In genomic region chr4:124692416-124692861, GRCm38 (mm10) we compare ENCODE assay signal across 7 mouse cellular contexts. TPM values are rescaled to one million over a fixed set of nuclear protein-coding genes. Genes with fewer than 3 reads are reported as not detected.
DNase-seq lines count a peak whose midpoint lies in the region; ATAC-seq and TF ChIP-seq lines count a peak whose summit lies in the region.

No protein-coding gene starts in this region.

- peak overlapping the region; percentile 62 for H3K9ac ChIP-seq in hindbrain, embryonic 11.5 days (ENCODE audit: low read depth, low read length)
- no peak overlapping the region for H3K9ac ChIP-seq in lung, postnatal 0 days (replicated peaks; ENCODE audit: low read depth)

- peaks cover 51% of the 10 kb centered on the region for H3K4me1 ChIP-seq in E14TG2a.4 (replicated peaks; ENCODE audit: low read depth, low read length)
- no peaks in the 10 kb centered on the region for H3K4me1 ChIP-seq in hindbrain, embryonic 11.5 days (replicated peaks; ENCODE audit: control insufficient read depth, insufficient read depth, low read length)
- H3K4me1 ChIP-seq in lung, postnatal 0 days (ENCODE audit: insufficient read depth, low read depth, low read length) = no peaks in the 10 kb centered on the region

- peaks cover 10% of the 10 kb centered on the region for H3K27me3 ChIP-seq in E14TG2a.4 (ENCODE audit: insufficient read depth, low read length)
- H3K27me3 ChIP-seq in hindbrain, embryonic 11.5 days (ENCODE audit: control insufficient read depth, insufficient read depth, low read length) = peaks cover 2% of the 10 kb centered on the region; the same call in 1 of the 2 replicates
- H3K27me3 ChIP-seq in lung, postnatal 0 days (replicated peaks; ENCODE audit: insufficient read depth, low read length) = peaks cover 5% of the 10 kb centered on the region; the same call in 1 of the 2 replicates

- DNase-seq in A20 (ENCODE audit: low read depth, low spot score) = peak; percentile 29
- no peak for DNase-seq in hindbrain, embryonic 11.5 days (ENCODE audit: low spot score)
- DNase-seq in lung, postnatal 0 days (ENCODE audit: low spot score) = peak; percentile 92
- DNase-seq in right cerebral cortex, adult 18-20 months = no peak
- no peak for DNase-seq in left cerebral cortex, postnatal 4 days

- H3K27ac ChIP-seq in hindbrain, embryonic 11.5 days (ENCODE audit: low read depth, low read length) = no peak overlapping the region
- H3K27ac ChIP-seq in lung, postnatal 0 days (ENCODE audit: low read length) = no peak overlapping the region

- peak; percentile 78 for TF ChIP-seq EP300 in lung, postnatal 0 days (IDR thresholded peaks at IDR 0.05)

- H3K9me3 ChIP-seq in E14TG2a.4 (ENCODE audit: low read length) = no peaks in the 10 kb centered on the region
- no peaks in the 10 kb centered on the region for H3K9me3 ChIP-seq in hindbrain, embryonic 11.5 days (ENCODE audit: control insufficient read depth, low read length)
- H3K9me3 ChIP-seq in lung, postnatal 0 days (ENCODE audit: low read length) = no peaks in the 10 kb centered on the region

- TF ChIP-seq CTCF in E14TG2a.4 (conservative IDR thresholded peaks at IDR 0.05; ENCODE audit: low read length) = no peak
- no peak; the same call in 1 of the 2 replicates for TF ChIP-seq CTCF in lung, postnatal 0 days (IDR thresholded peaks at IDR 0.05)

- H3K36me3 ChIP-seq in E14TG2a.4 (ENCODE audit: insufficient read depth, low read length) = peaks cover 39% of the 10 kb centered on the region
- no peaks in the 10 kb centered on the region for H3K36me3 ChIP-seq in hindbrain, embryonic 11.5 days (ENCODE audit: control insufficient read depth, insufficient read depth, low read length)
- no peaks in the 10 kb centered on the region for H3K36me3 ChIP-seq in lung, postnatal 0 days (ENCODE audit: insufficient read depth, low read length)

- no peak for ATAC-seq in hindbrain, embryonic 11.5 days (ENCODE audit: low FRiP score)
- peak; percentile 76 for ATAC-seq in lung, postnatal 0 days
- no peak for ATAC-seq in CD4-positive, CD25-positive, alpha-beta regulatory T cell, adult 4 months

- H3K4me2 ChIP-seq in hindbrain, embryonic 11.5 days (replicated peaks; ENCODE audit: low read depth, low read length) = peak overlapping the region; percentile 48
- peak overlapping the region; percentile 76 for H3K4me2 ChIP-seq in lung, postnatal 0 days (replicated peaks; ENCODE audit: low read depth, low read length)

- WGBS in hindbrain, embryonic 11.5 days = 74% methylated on average over 3 of the region's 3 CpGs
- 42% methylated on average over 3 of the region's 3 CpGs for WGBS in lung, postnatal 0 days

- peak overlapping the region; percentile 96 for H3K4me3 ChIP-seq in E14TG2a.4 (replicated peaks; ENCODE audit: low read length)
- H3K4me3 ChIP-seq in hindbrain, embryonic 11.5 days (ENCODE audit: low read depth, low read length) = peak overlapping the region; percentile 69
- H3K4me3 ChIP-seq in lung, postnatal 0 days (ENCODE audit: low read depth, low read length) = peak overlapping the region; percentile 61; the same call in 1 of the 2 replicates

- intact Hi-C loops in left cerebral cortex, postnatal 4 days (cut with DNase I) = no loop called here

RNA-seq across cellular contexts. Expression of gene Utp11, which starts 1.0 kb away (rescaled TPM):
- 65.8 and 67.5 TPM in 2 replicates for polyA plus RNA-seq in hindbrain, embryonic 11.5 days (2014; fragmentation: Nextera tagmentation; extraction: Ambion mirVana)
- 37.4 and 48.8 TPM in 2 replicates for polyA plus RNA-seq in lung, postnatal 0 days (2015; fragmentation: Nextera tagmentation; extraction: Ambion mirVana)
- total RNA-seq in left cerebral cortex, postnatal 4 days (2021) = 10 to 100 TPM; 16.5 to 20.2 TPM
- 10 to 100 TPM; 83.1 to 87.9 TPM for polyA plus RNA-seq in CD4-positive, CD25-positive, alpha-beta regulatory T cell, adult 4 months (2017; shearing (Covaris generic))

RNA-seq across cellular contexts. Expression of gene Fhl3, which starts 8.1 kb away (rescaled TPM):
- 3.2 and 4.7 TPM in 2 replicates for polyA plus RNA-seq in hindbrain, embryonic 11.5 days (2014; fragmentation: Nextera tagmentation; extraction: Ambion mirVana)
- 5.2 and 5.8 TPM in 2 replicates for polyA plus RNA-seq in lung, postnatal 0 days (2015; fragmentation: Nextera tagmentation; extraction: Ambion mirVana)
- total RNA-seq in left cerebral cortex, postnatal 4 days (2021) = 1 to 10 TPM; 4.3 to 4.9 TPM
- 10 to 100 TPM in 1 of 2 experiments, 1 to 10 TPM in 1; 6.6 to 11.0 TPM for polyA plus RNA-seq in CD4-positive, CD25-positive, alpha-beta regulatory T cell, adult 4 months (2017; shearing (Covaris generic))

RNA-seq across cellular contexts. Expression of gene Sf3a3, which starts 22.1 kb away (rescaled TPM):
- 197 and 210 TPM in 2 replicates for polyA plus RNA-seq in hindbrain, embryonic 11.5 days (2014; fragmentation: Nextera tagmentation; extraction: Ambion mirVana)
- 49.1 and 57.1 TPM in 2 replicates for polyA plus RNA-seq in lung, postnatal 0 days (2015; fragmentation: Nextera tagmentation; extraction: Ambion mirVana)
- total RNA-seq in left cerebral cortex, postnatal 4 days (2021) = 10 to 100 TPM; 45.9 to 47.3 TPM
- 100 to 1,000 TPM; 104 to 108 TPM for polyA plus RNA-seq in CD4-positive, CD25-positive, alpha-beta regulatory T cell, adult 4 months (2017; shearing (Covaris generic))

RNA-seq across cellular contexts. Expression of gene Pou3f1, which starts 35.8 kb away (rescaled TPM):
- polyA plus RNA-seq in hindbrain, embryonic 11.5 days (2014; fragmentation: Nextera tagmentation; extraction: Ambion mirVana) = 17.4 and 18.8 TPM in 2 replicates
- 0.10 and 0.14 TPM in 2 replicates for polyA plus RNA-seq in lung, postnatal 0 days (2015; fragmentation: Nextera tagmentation; extraction: Ambion mirVana)
- total RNA-seq in left cerebral cortex, postnatal 4 days (2021) = 10 to 100 TPM; 42.4 to 52.0 TPM
- polyA plus RNA-seq in CD4-positive, CD25-positive, alpha-beta regulatory T cell, adult 4 months (2017; shearing (Covaris generic)) = not detected

RNA-seq across cellular contexts. Expression of gene Inpp5b, which starts 49.2 kb away (rescaled TPM):
- polyA plus RNA-seq in hindbrain, embryonic 11.5 days (2014; fragmentation: Nextera tagmentation; extraction: Ambion mirVana) = 24.9 and 32.3 TPM in 2 replicates
- 59.6 and 62.9 TPM in 2 replicates for polyA plus RNA-seq in lung, postnatal 0 days (2015; fragmentation: Nextera tagmentation; extraction: Ambion mirVana)
- total RNA-seq in left cerebral cortex, postnatal 4 days (2021) = 10 to 100 TPM; 30.4 to 33.6 TPM
- polyA plus RNA-seq in CD4-positive, CD25-positive, alpha-beta regulatory T cell, adult 4 months (2017; shearing (Covaris generic)) = 100 to 1,000 TPM in 1 of 2 experiments, 10 to 100 TPM in 1; 88.0 to 146 TPM

Comparison
In these comparisons a context has a peak if more than half of its experiments do, and no peak if none do; other contexts are left out.
1. DNase-seq: peak in A20 (single experiment) and lung, postnatal 0 days (single experiment); none in hindbrain, embryonic 11.5 days (single experiment), right cerebral cortex, adult 18-20 months (single experiment) and left cerebral cortex, postnatal 4 days (single experiment).
2. Peak in every context shown above with its lines, with median percentiles within 50 percentile points of each other: H3K4me3 ChIP-seq.